Mouse (Mus musculus) kidney, adult 9 months (tissue): ENCODE results near the gene Tcta.
"Not testable (repeated sequence)": the region's sequence is repeated elsewhere in the genome, so short reads cannot be mapped to it uniquely, and the experiment has no call there.

Experiments used
- DNase-seq: peaks from one replicate; pipeline ENCODE4 v3.0.0; 2022

The Tcta gene

DNA sequence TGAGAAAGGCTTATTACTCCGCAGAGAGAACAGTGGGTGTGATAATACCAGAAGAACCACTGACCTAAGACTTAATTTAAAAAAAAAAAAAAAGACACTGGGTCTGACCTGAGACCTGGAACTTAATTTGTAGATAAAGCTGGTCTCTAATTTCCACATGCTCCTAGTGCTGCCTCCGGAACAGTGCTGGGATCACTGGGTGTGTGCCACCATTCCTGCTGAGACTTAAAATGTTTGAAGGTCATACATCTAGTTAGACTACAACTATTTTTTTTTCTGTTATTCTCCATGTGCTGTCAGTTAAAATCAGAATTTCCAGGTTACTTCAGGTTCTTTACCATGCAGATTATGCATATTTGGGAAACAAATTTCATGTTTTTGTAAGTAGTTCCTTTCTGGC is 2.2 kb upstream of the Tcta start:
- DNase-seq = peak; percentile 41

- DNase-seq = no peak
These were observed 1.3 kb upstream of the Tcta start for GRCm38 (mm10) chr9:108307021-108307807.

GRCm38 (mm10) chr9:108306571-108306980 is 616 bp upstream of the Tcta start:
- peak; percentile 70 for DNase-seq

DNA sequence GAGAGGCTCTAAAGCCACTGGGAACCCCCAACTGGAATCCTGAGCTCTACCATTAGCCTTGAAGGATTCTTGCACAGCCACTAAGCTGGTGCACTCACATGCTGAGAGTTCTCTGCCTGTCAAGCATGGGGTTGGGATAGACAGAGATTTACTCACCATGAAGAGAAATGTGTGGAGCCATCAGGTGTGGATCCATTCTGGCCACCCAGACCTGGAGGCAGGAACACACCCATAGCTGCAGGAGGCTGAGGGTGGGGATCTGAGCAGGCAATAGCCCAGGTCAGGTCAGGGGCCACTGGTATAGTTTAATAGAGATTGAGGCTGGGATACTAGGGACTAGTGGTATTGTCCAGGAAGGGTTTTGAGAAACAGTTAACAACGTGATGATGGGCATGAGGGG is 790 bp downstream of the Tcta start:
- no peak for DNase-seq

DNA sequence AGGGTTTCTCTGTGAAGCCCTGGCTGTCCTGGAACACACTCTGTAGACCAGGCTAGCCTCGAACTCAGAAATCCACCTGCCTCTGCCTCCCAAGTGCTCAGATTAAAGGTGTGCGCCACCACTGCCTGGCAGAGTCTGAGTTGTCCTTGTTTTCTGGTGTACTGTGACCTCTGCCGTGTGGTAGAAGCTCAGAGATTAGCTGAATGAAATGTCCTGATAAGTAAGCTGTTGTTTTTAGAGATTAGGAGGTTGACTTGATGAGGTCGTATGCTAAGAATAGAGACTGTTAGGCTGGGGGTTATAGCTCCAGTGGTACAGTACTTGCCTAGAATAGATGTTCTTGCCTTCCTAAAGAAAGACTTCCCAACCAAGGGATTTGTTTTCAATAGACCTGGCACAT is 1.2 kb downstream of the Tcta start:
- no peak for DNase-seq

DNA sequence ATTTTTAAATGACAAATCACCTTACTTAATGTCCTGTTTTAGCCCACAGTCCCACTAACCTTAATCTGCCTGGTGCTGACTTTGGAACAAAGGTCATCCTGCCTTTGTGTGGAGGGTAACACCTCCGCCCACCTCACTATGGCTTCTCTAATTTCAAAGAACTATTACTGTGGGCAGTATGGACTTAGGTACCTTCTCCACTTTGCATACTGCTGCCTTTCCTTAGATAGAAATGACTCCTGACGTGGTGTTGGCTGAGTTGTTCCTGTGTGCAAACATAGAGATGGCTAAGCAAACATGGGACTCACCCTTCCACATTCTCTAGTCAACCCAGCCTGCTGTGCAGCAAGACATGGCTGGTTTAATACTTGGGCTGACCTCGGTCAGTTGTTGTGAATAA is 4.1 kb downstream of the Tcta start:
- DNase-seq = no peak

DNA sequence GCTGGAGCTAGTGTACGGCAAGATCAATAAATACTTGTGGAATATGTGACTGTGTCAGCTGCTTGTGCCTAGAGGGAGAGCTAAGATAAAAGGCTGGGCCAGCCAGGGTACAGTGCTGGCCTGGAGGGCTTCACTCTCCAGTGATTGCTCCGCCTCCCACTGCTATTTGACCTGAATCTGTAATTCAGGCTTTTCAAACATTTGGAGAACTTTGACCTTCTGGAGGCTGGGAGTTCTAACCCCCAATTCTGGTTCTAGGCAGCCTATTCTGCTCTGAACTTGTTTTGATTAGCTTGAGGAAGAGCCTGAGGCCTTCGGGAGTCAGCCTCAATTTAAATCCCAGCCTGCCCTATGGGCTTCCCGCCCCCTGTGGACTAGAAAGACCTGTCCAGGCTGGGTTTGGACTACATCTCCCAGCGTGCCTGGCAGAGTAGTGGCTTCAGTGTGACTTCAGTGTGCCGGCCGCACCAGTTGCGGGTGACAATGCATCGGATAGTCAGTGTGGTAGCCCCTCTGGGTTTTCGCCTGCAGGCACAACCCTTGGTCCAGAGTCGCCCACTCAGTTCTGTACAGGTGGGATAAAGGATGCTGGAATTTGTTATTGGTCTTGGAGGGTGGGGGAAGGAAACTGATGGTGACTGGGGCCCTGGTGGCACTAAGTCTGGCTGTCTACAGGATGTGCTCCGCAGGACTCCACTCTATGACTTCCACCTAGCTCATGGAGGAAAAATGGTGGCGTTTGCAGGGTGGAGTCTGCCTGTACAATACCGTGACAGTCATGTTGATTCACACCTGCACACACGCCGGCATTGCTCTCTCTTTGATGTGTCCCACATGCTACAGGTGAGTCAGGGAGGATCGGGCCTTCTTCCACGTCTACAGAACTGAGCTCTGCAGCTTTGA is 9.3 kb downstream of the Tcta start, which contains the start of gene Amt:
Gene Amt, plus strand, starts transcription at position 401 of the 903 bp plus-strand sequence.
- DNase-seq = peak; percentile 96

DNA sequence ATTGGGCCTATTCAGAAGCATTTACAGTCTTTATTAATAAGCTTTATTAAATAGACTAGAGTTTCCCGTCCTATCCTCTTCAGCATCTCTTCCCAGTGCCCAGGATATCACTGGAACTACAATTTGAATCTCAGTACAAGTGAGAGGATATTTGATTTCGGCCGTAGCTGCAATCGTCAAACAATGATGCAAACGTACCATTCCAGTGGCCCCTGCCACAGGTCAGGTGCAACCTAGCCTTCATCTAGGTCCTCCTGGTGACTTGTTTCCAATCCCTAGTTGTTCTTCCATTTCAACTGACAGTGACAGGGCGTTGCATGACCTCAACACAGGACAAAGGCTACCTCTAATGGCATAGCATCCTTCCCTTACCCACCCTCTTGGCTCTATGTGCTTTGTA is 15.2 kb downstream of the Tcta start:
- no peak for DNase-seq

GRCm38 (mm10) chr9:108290016-108290750 is 15.8 kb downstream of the Tcta start, which contains the start of gene Nicn1:
TSS of gene Nicn1 (plus strand) at chr9:108290429.
- DNase-seq = peak; percentile 98

DNA sequence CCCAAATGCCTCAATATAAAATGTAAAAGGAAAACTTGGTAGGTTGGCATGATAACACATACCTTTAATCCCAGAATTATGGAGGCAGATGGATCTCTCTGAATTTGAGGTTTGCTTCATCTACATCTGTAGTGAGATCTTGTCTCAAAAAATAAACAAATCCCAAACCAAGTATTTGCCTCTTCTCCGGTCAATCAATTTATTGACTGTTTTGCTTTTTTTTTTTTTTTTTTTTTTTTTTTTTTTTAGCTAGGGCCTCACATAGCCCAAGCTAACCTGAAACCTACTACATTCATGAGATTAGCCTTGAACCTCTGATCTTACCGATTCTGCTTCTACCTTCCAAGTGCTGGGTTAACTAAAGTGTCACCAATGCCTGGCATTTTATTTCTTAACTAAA is 16.6 kb downstream of the Tcta start:
- no peak for DNase-seq

GRCm38 (mm10) chr9:108287526-108288238 is 18.3 kb downstream of the Tcta start:
- DNase-seq = not testable (repeated sequence)

DNA sequence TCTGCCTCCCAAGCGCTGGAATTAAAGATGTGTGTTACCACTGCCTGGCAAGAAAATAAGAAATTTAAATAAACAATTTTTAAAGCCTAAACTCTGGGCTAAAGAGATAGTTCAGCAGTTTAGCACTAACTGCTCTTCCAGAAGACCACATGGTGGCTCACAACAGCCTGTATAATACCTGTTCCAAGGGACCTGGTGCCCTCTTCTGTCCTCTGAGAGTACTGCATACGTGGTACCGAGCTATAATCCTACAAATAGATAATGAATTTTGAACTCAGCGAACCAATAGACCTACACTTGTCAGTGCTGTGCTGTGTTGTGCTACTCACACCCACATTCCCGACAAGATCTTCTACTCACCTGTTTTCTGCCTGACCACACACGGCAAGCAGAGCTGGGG is 21.6 kb downstream of the Tcta start:
- peak; percentile 90 for DNase-seq

DNA sequence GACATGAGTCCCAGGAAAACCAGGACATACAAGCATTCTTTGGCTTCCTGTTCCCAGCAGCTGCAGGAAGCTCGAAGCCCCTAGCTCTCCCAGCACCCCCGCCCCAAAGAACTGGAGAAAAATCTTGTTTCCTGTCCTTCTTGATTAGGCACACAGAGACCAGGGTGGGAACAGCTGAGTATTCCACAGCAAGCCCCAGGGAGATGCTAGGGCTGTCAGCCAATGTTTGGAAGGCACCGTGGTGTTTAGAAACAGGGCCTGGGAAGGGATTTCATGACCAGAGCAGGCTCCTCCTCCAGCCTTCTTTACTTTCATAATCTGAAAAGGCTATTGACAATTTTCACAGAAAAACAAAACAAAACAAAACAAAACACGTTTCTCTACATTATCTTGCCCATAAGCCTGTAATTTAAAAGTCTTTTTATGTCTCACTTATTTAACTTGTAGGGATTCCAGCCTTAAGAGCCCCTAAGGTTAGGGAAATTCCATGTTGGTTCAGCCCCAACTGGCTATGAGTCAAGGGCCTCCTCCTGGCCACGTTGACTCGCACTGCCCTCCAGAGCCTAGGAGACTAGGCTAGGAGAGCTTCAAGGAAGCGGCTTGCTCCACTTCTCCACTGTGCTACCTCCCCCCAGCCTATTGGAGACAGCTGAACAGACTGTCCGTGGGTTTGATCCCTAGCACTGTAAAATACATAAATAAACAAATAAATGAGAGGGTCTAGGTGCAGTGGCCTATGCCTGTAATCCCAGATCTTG is 25.7 kb downstream of the Tcta start:
- DNase-seq = peak; percentile 77

DNA sequence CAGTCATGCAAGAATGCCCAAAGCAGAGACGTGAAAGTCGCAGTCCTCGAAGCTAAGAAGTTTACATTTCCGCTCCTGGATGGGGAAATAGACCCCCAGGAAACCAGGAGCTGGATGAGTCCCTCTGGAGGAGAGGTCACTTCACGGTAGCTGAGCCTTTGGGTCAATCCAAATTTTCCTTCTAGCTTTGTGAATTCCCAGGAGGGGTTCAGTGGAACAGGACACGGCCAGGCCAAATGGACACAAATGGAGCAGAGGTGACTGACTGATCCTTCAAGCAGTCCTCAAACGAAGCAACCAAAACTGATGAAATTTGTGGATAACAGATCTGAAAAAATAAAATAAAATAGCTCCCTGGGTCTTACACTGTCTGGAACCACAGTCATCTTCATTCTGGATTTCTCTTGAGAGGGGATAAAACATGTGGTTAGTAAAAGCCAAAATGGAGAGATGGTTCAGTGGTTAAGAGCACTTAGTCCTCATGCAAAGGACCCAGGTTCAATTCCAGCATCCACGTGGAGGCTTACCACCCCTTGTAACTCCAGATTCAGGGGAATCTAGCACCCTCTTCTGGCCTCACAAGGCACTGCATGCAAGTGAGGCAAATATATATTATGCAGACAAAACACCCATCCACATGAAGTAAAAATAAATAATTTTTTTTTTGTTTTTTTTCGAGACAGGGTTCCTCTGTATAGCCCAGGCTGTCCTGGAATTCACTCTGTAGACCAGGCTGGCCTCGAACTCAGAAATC is 27.1 kb downstream of the Tcta start:
- peak; percentile 71 for DNase-seq

- no peak for DNase-seq
These were observed 30.7 kb downstream of the Tcta start for GRCm38 (mm10) chr9:108275331-108275659.

DNA sequence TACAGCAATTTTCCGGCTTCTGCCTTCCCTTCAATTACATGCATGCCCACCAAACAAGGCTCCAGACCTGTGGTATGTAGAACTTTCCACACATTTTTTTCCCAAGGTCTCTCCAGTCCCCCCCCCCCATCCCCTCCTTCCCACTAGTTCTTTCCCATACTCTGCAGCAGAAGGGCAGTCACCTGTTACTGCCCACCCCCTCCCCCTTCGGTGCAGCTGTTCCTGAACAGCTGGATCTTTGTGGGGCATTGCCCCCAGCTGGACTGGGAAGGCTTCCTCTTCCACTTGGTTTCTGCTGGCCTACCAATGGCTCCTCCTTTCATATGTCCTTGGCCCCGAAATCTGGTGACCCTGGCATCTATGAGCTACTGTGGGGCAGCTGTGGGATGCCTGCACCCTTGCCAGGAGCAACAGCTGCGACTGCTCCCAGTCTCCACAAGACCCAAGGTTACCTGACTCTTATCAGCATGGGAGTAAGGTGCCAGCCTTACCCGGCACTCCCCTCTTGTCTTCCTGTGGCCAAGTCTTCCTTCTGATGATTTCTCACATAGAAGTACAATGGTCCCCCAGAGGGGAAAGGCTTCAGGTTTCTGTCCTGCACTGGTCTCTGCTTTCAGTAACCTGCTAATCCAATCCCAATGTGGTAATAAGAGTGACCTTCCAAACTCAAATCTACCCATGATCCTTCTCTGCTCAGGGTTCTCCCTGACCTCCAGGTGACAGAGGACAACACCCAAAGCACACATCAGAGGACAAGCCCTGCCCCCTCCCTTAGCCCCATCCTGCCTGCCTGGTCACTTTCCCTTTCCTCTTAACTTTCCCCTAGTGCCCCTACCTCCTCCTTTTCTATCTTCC is 31.3 kb downstream of the Tcta start:
- DNase-seq = no peak

DNA sequence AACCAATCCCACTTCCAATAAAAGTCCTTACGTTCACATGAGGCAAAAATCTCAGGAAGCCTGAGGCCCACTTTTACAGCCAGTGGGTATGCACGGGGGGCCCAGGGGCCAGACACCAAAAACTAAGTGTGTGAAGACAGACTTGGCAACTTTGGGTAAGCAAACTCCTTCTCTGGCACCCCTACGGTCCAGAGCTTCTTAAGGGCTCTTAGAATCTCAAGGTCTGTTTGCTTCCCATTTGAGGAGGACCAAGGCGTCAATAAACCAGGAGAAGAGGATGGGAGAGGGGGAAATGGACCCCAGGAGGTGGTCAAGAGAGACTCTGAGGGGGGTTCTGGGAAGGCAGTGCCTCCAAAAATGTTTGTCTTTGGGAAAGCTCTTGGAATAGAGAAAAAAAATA is 32.5 kb downstream of the Tcta start:
- DNase-seq = no peak

DNA sequence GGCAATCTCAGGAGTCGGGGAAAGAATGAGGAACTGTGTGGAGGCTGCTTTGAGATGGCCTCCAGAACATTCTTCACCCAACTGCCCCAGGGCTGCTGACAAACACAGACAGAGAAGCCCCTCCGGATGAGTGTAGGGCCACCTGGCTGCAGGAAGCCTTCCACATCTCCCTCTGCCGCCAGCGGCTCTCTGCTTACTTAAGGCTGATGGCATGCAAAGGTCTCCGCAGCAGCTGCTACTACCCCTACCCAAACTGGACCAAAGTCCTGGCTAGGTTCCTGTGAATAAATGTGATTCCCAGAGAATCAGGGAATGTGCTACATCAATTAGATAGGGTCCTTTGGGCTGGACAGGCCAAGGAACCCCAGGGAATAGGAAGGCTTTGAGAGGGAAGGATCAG is 33.3 kb downstream of the Tcta start:
- no peak for DNase-seq

DNA sequence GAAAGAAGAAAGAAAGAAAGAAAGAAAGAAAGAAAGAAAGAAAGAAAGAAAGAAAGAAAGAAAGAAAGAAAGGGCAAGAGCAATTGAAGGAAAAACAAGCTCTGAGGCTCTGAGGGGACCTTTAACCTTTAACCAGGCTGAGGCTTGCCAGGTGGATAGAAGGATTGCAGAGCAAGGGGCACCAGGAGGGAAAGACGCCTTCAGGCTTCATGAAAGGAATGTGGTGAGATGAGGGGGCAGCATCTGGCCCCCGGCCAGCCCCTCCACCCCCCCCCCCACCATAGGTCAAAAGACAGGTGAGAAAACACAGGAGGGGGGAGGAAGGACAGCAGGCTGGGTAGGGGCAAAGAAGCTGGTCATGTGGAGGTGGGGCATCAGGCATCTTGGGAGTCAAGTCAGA is 34.0 kb downstream of the Tcta start:
- DNase-seq = peak; percentile 55

DNA sequence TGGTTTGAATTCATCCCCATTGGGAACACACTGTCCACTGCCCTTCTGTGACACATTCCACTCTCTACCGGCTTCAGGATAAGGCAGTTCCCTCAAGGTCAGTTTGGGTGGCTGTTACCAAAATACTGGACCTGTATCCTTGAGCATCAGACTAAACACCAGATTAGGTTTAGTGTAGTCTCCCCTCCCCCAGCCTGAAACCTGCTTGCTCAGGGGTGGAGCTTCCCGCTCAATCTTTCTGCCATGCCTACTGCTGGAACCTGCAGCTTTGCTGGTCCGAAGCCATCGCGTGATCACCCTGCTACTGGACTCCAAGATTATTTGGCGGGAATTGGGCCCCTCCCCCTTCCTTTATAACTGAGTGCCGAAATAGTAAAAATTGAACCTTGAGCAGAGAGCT is 37.3 kb downstream of the Tcta start:
- DNase-seq = peak; percentile 42
